Mouse (Mus musculus) adrenal gland, adult 18-20 months (tissue): ENCODE data around the gene Eml5. TPM values are rescaled to one million over a fixed set of nuclear protein-coding genes. Genes with fewer than 3 reads are reported as not detected.

Experiments used
- DNase-seq, 2 experiments: peaks; one replicate each; pipeline ENCODE4 v3.0.0; 2021 to 2022; ENCODE audit warnings: low spot score in 2 of 2
- total RNA-seq, 2 experiments: library from RNA; stranded (reverse); gene quantifications; 1 replicate in 1 of 2; 2 replicates in 1 of 2; pipeline ENCODE4 v1.2.3; 2021

The Eml5 gene
- total RNA-seq, 2 experiments from 2014 or later: 19.1 TPM

DNA sequence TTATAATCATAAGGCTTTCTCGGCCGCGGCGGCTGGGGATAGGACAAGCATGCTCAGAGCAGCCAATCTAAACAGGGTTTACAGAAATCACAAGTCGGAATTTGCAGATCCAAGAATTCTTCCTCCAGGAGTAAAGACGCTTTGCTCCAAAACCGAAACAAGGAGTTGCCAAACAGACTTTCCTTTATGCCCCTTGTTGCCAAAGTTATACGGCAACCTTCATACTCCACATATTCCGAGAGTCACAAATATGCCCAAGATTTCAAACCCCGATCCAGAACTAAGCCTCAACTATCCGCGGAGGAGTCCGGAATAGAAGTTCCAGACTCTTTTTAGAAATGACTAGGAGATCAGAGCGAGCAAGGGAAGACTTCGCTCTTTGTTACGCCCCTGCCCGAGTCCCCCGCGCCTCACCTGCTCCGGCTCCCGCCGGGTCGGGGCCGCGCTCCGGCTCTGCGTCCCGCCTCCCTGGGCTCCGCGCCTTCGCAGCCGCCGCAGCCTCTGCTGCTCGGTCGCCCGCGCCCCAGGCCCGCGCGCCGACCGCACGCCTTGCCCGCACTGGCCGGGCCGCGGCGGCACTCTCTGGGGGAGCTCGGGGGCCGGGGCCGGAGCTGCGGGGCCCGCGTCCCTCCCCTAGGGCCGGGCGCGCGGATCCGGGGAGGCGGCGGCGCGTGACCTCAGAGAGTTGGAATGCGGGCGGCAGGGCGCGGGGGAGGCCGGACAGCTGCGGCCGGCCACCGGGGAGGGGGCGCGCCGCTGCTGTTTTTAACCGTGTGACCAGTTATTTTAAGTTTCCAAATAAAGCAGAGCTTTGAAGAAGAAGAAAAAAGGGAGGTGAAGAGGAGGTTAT is 164.1 kb downstream of the Eml5 start, which contains the start of gene Ptpn21:
TSS of gene Ptpn21 (minus strand) at position 455 of the 850 bp plus-strand sequence.
- DNase-seq: peak; percentile 77

Other genes starting within 250 kb of the Eml5 start
- gene Ptpn21, start 164.1 kb downstream of the Eml5 start, total RNA-seq: 10 to 100 TPM; 16.9 to 21.0 TPM
- 10 to 100 TPM; 85.4 to 86.6 TPM for gene Zc3h14, start 154.5 kb downstream of the Eml5 start, total RNA-seq
- gene Ttc8, start 19.1 kb upstream of the Eml5 start, total RNA-seq: 10 to 100 TPM; 20.7 to 25.5 TPM